Mouse (Mus musculus) neural tube, embryonic 13.5 days (tissue): ENCODE results near the gene Slit3. TPM values are rescaled to one million over a fixed set of nuclear protein-coding genes. Genes with fewer than 3 reads are reported as not detected.

Experiments
- ATAC-seq: fragments of 200-750 bp; cut with Nextera tagmentation; 2 replicates; pipeline ENCODE4 v1.8.0; 2017; ENCODE audit warnings: low read depth, mild to moderate bottlenecking, moderate TSS enrichment, moderate library complexity
- H3K27ac ChIP-seq: fragments of 300-500 bp; sonication (generic); replicated peaks from 2 replicates; pipeline ENCODE4 v1.5.1; 2015; ENCODE audit warnings: moderate library complexity, mild to moderate bottlenecking, inconsistent platforms
- H3K27me3 ChIP-seq: fragments of 300-500 bp; sonication (generic); 2 replicates; pipeline ENCODE4 v1.6.1; 2015; ENCODE audit warnings: mild to moderate bottlenecking, inconsistent platforms
- H3K36me3 ChIP-seq: fragments of 300-500 bp; sonication (generic); 2 replicates; pipeline ENCODE4 v1.6.1; 2015; ENCODE audit warnings: mild to moderate bottlenecking, inconsistent platforms
- H3K4me1 ChIP-seq: fragments of 300-500 bp; sonication (generic); replicated peaks from 2 replicates; pipeline ENCODE4 v1.6.1; 2015; ENCODE audit warnings: inconsistent platforms
- H3K4me2 ChIP-seq: fragments of 300-500 bp; sonication (generic); 2 replicates; pipeline ENCODE4 v1.6.1; 2015; ENCODE audit warnings: inconsistent platforms, mild to moderate bottlenecking, moderate library complexity
- H3K4me3 ChIP-seq: fragments of 300-500 bp; sonication (generic); 2 replicates; pipeline ENCODE4 v1.5.1; 2015; ENCODE audit warnings: mild to moderate bottlenecking, inconsistent platforms
- H3K9ac ChIP-seq: fragments of 300-500 bp; sonication (generic); 2 replicates; pipeline ENCODE4 v1.6.1; 2015; ENCODE audit warnings: moderate library complexity, mild to moderate bottlenecking, inconsistent platforms
- H3K9me3 ChIP-seq: fragments of 300-500 bp; sonication (generic); 2 replicates; pipeline ENCODE4 v1.6.1; 2016; ENCODE audit warnings: inconsistent platforms
- WGBS: fragments of 180-500 bp; shearing (Covaris S2); methylation state at CpG from one replicate; pipeline ENCODE4 v1.1.7; 2015; 5-methylcytosine and 5-hydroxymethylcytosine counted together
- microRNA counts: library from miRNA; unstranded; fragments of <30 nt; microRNA quantifications from one replicate; lab custom pipeline; 2016
- microRNA-seq: library from miRNA; unstranded; fragments of <30 nt; microRNA quantifications from one replicate; pipeline ENCODE4, GENCODE M21; 2016
- polyA plus RNA-seq: library from polyadenylated mRNA; unstranded; fragments of >200 nt; fragmentation: Nextera tagmentation; extraction: Ambion mirVana; gene quantifications from 2 replicates; pipeline ENCODE4 v1.2.1, GENCODE M21; 2015

Gene Slit3
- polyA plus RNA-seq, 1 experiment from 2014 or later, result 31.2 TPM

- ATAC-seq, result no peak
- no peak overlapping the region for H3K9ac ChIP-seq
- H3K4me1 ChIP-seq, result no peaks in the 10 kb centered on the region
- H3K27me3 ChIP-seq, result no peaks in the 10 kb centered on the region
- H3K4me3 ChIP-seq, result no peak overlapping the region
- H3K27ac ChIP-seq, result no peak overlapping the region
- H3K9me3 ChIP-seq, result no peaks in the 10 kb centered on the region
- no peaks in the 10 kb centered on the region for H3K36me3 ChIP-seq
- WGBS, result 49% methylated on average over 6 of the region's 6 CpGs
- H3K4me2 ChIP-seq, result no peak overlapping the region
Observed at GRCm38 (mm10) chr11:35755546-35755945, 634.5 kb downstream of the Slit3 start.

GRCm38 (mm10) chr11:35756411-35757303 is 635.6 kb downstream of the Slit3 start:
- 89% methylated on average over 11 of the region's 11 CpGs for WGBS
- Histone ChIP-seq H3K27ac (no peak overlapping the region), H3K9ac (no peak overlapping the region), H3K4me3 (no peak overlapping the region), H3K4me2 (no peak overlapping the region), H3K36me3 (no peaks in the 10 kb centered on the region), H3K9me3 (no peaks in the 10 kb centered on the region), H3K27me3 (no peaks in the 10 kb centered on the region), H3K4me1 (no peaks in the 10 kb centered on the region)
- ATAC-seq, result no peak

MicroRNAs encoded within 50 kb of the gene (microRNA counts, 519-probe panel; counts per million panel counts)
- 5,858 counts per million, percentile 96 among the panel's probes with 10 or more counts for microRNA mmu-miR-218 (lab: Ali Mortazavi, UCI)

Small RNAs within 50 kb of the gene (microRNA-seq; reads per million reads assigned to microRNA genes)
- gene Mir218-2, result 199 reads per million, percentile 64 among the genes with 10 or more reads in this experiment
